Mouse (Mus musculus): Measurements from ENCODE around the gene Olfr1367. TPM values are rescaled to one million over a fixed set of nuclear protein-coding genes. Genes with fewer than 3 reads are reported as not detected.

Gene Olfr1367
- total and polyA plus RNA-seq, 3 experiments, result not detected

DNA sequence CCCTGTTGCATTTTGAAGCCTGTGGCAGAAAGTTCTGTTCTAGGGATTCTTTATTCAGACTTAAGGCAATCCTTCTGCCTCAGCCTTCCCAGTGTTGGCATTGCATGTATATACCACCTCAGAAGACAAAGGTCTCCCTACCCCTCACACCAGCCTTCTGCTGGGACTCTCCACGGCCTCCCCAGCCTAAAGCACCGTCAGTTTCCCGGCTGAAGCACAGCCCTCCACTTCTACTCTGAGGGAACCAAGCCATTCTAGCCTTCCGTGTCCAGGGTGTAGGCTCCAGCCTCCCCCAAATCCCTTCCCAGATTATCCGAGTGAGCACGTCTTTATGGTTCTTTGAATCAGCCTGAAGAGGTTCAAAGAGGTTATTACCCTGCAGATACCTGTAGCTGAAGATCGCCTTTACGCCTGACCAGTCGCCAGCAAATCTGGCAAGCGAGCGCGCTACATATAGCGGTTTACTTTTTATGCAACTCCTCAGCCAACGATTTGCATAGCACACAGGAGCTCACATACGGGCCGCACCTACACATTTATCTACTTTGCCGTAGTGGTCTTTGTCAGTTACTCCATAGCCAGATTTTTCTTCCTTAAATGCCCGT lies 24.7 kb upstream of the Olfr1367 start:
- in situ Hi-C loops (cut with MboI; ENCODE audit: low pct_ligation_motif_present, low pct_unique_long_range_greater_than_20kb, low sequenced_read_pairs) (no loop called here), dilution Hi-C loops (cut with MboI; ENCODE audit: extremely low pct_ligation_motif_present, extremely low pct_unique_long_range_greater_than_20kb, low sequenced_read_pairs) (no loop called here)
- TF ChIP-seq BHLHE40 (IDR thresholded peaks at IDR 0.05; ENCODE audit: low read depth, low read length) (no peak), ELF1 (IDR thresholded peaks at IDR 0.05; ENCODE audit: low read depth, low read length) (no peak), RCOR1 (conservative IDR thresholded peaks at IDR 0.05; ENCODE audit: low read depth, low read length) (no peak), MAZ (IDR thresholded peaks at IDR 0.05; ENCODE audit: low read depth, low read length) (no peak), IRF4 (IDR thresholded peaks at IDR 0.05; ENCODE audit: low read depth, low read length) (no peak), USF1 (IDR thresholded peaks at IDR 0.05; ENCODE audit: low read depth, low read length) (no peak), KAT2A (IDR thresholded peaks at IDR 0.05; ENCODE audit: insufficient replicate concordance, low read length) (no peak), ETS1 (conservative IDR thresholded peaks at IDR 0.05; ENCODE audit: low read depth, low read length) (no peak), TCF12 (IDR thresholded peaks at IDR 0.05; ENCODE audit: low read depth, low read length) (no peak), ZC3H11A (IDR thresholded peaks at IDR 0.05; ENCODE audit: low read depth, low read length) (no peak), JUND (conservative IDR thresholded peaks at IDR 0.05; ENCODE audit: low read depth, low read length) (no peak), POLR2AphosphoS2 (IDR thresholded peaks at IDR 0.05; ENCODE audit: low read depth, low read length) (no peak), GABPA (IDR thresholded peaks at IDR 0.05; ENCODE audit: insufficient replicate concordance, low read depth, low read length) (no peak), MXI1 (IDR thresholded peaks at IDR 0.05; ENCODE audit: low read depth, low read length) (no peak), MEF2A (IDR thresholded peaks at IDR 0.05; ENCODE audit: borderline replicate concordance, low read depth, low read length) (no peak), NRF1 (IDR thresholded peaks at IDR 0.05; ENCODE audit: low read depth, low read length) (no peak), E2F4 (IDR thresholded peaks at IDR 0.05; ENCODE audit: insufficient replicate concordance, low read depth, low read length) (no peak), ZNF384 (IDR thresholded peaks at IDR 0.05; ENCODE audit: low read depth, low read length) (no peak)

More for the DNA sequence above, 24.7 kb upstream of the Olfr1367 start:
- Histone ChIP-seq H3K4me1 (ENCODE audit: control insufficient read depth in 1 of 2, insufficient read depth in 2 of 2) (peaks cover 0 to 22% of the 10 kb centered on the region in 2 experiments; a peak in 2 of 4 replicates), H3K36me3 (replicated peaks in 1 of 2; ENCODE audit: control insufficient read depth in 1 of 2, insufficient read depth in 1 of 2, low read length in 1 of 2) (no peaks in the 10 kb centered on the region), H3K4me2 (ENCODE audit: insufficient read depth, low read depth, poor library complexity, severe bottlenecking) (no peak overlapping the region), H3K27me3 (replicated peaks) (no peaks in the 10 kb centered on the region), H3K27ac (ENCODE audit: insufficient read depth, low read depth) (no peak overlapping the region), H3K9ac (ENCODE audit: insufficient read depth, low read depth) (no peak overlapping the region), H3K4me3 (replicated peaks in 1 of 3; ENCODE audit: low read depth in 2 of 3, low read length in 2 of 3, poor library complexity in 1 of 3) (no peak overlapping the region), H3K79me2 (replicated peaks; ENCODE audit: control insufficient read depth, extremely low read depth, insufficient read depth, poor library complexity, severe bottlenecking) (no peaks in the 10 kb centered on the region), H3K9me3 (replicated peaks; ENCODE audit: low read length) (no peaks in the 10 kb centered on the region)
- DNase-seq (ENCODE audit: extremely low read depth), result no peak

Data from CH12.LX (cell line).